In the genomic region with DNA sequence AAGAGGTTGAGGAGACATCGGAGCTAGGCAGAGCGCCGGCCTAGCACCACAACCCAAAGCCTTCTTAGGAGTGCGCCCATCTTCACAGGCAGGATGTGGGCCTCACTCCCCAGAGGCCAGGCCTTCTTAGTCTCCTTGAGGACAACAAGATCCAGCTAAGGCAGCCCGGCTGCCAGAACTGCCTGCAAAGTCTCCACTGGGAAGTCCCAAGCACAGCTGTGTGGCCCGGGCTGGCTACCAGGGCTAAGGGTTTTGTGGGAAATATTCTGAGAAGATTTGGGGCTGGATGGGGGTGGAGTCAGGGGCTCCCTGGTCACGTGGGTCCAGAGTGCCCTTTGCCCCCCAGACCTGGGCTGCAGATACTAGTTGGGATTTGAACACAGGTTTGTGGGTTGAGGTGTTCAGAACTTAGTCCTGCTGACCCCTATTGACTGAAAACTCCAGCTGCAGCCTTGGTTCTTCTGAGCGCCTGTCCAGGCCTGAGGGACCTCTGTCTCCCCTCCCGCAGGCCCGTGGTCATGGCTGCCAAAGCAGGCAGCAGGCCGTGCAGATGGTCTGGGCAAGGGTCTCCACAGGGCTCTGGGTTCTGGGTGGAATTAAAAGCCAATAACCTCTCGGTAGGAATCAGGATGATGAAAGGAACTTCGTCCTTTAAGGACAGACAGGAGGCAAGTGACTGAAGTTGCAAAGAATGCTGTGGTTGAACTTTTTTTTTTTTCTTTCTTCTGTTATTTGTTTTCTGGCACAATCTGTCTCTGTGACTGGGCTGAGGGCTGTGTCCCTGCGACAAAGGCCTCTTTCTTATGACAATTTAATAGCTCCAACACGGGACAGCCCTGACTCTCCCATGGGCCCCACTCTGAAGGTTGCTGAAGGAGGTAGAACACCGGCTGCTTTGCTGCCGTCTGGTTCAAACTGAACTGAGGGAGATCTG, we compare ENCODE assay signal across 7 mouse cellular contexts.
DNase-seq lines count a peak whose midpoint lies in the region; ATAC-seq and TF ChIP-seq lines count a peak whose summit lies in the region.

No protein-coding gene starts in this region.

- H3K27me3 ChIP-seq in kidney, postnatal 0 days (ENCODE audit: insufficient read depth, low read length), result no peaks in the 10 kb centered on the region

- 0 out of 2 replicates have a peak, but pooled peaks cover 2% of the 10 kb centered on the region for H3K4me1 ChIP-seq in kidney, postnatal 0 days (replicated peaks; ENCODE audit: insufficient read depth, low read length)

- 0 out of 2 replicates have a peak, but pooled peaks have one; percentile 2 for ATAC-seq in kidney, postnatal 0 days (replicated peaks; ENCODE audit: low FRiP score, low read depth)

- 57% methylated on average over 17 of the region's 17 CpGs for WGBS in kidney, postnatal 0 days

- H3K4me3 ChIP-seq in kidney, postnatal 0 days (replicated peaks; ENCODE audit: low read depth, low read length), result no peak overlapping the region

- peak overlapping the region; percentile 54; the same call in 1 of the 2 replicates for H3K27ac ChIP-seq in kidney, postnatal 0 days

- DNase-seq in 3134 (ENCODE audit: extremely low read depth, insufficient read length, low spot score), result peak; percentile 83
- DNase-seq in 3T3-L1 (ENCODE audit: low read depth, low spot score), result peak; percentile 77
- DNase-seq in heart, adult 11 months, result peak; percentile 98
- peak; percentile 29 for DNase-seq in kidney, postnatal 0 days (ENCODE audit: low spot score)
- no peak for DNase-seq in ovary, postnatal 14 days (ENCODE audit: low spot score)
- DNase-seq in natural killer cell, adult 2 months (ENCODE audit: low spot score in 2 of 2), result no peak
- DNase-seq in lung, postnatal 4 days, result no peak

- no peak overlapping the region for H3K9ac ChIP-seq in kidney, postnatal 0 days (ENCODE audit: low read depth, low read length)

- TF ChIP-seq CTCF in kidney, postnatal 0 days (IDR thresholded peaks at IDR 0.05; ENCODE audit: low read depth), result peak; percentile 33; the same call in 1 of the 2 replicates

- no peaks in the 10 kb centered on the region for H3K9me3 ChIP-seq in kidney, postnatal 0 days (replicated peaks; ENCODE audit: low read length)

- H3K36me3 ChIP-seq in kidney, postnatal 0 days (ENCODE audit: insufficient read depth, low read length), result no peaks in the 10 kb centered on the region

- no peak overlapping the region for H3K4me2 ChIP-seq in kidney, postnatal 0 days (ENCODE audit: low read length)

Comparison
In these comparisons a context has a peak if more than half of its experiments do, and no peak if none do; other contexts are left out.
1. DNase-seq: peak in 3134 (single experiment), 3T3-L1 (single experiment), heart, adult 11 months (single experiment) and kidney, postnatal 0 days (single experiment); none in ovary, postnatal 14 days (single experiment), natural killer cell, adult 2 months (0 of 2) and lung, postnatal 4 days (0 of 2).